ENCODE assay signal across 8 mouse cellular contexts in the genomic region with DNA sequence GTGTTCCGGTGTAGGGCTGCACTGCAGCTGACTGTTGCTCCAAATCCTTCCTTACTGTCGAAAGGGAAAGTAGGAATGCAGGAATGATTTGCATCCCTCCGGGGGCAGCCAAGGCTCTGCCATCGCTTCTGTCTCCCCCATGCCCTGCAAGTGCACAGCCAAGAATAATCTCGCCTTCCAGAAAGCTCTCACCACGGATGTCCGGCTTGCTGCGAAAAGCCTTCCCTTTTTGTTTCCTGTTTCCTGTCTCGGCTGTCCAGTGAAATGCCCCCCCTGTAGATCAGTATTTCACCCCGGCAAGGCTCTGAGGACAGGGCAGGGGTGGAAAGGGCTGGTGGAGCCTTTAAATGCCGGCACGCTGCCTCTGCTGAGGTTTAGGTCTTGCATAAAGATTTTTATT. TPM values are rescaled to one million over a fixed set of nuclear protein-coding genes. Genes with fewer than 3 reads are reported as not detected.
DNase-seq lines count a peak whose midpoint lies in the region; ATAC-seq lines count a peak whose summit lies in the region.

No protein-coding gene starts in this region.

- peaks cover 3% of the 10 kb centered on the region; the same call in 1 of the 2 replicates for H3K27me3 ChIP-seq in heart, embryonic 14.5 days (ENCODE audit: control insufficient read depth, insufficient read depth, low read length)
- peaks cover 13% of the 10 kb centered on the region; the same call in 1 of the 2 replicates for H3K27me3 ChIP-seq in liver, embryonic 13.5 days

- intact Hi-C loops in heart, postnatal 25 days (cut with DNase I) = loop anchor here (5.0 kb wide), 1 partner anchor 295 kb away; no protein-coding TSS in a partner anchor

- no peak overlapping the region for H3K27ac ChIP-seq in heart, embryonic 14.5 days (replicated peaks in 1 of 2; ENCODE audit: control insufficient read depth in 1 of 2, insufficient read depth in 1 of 2, low read depth in 2 of 2, low read length in 2 of 2)
- H3K27ac ChIP-seq in liver, embryonic 13.5 days = peak overlapping the region; percentile 83; the same call in 1 of the 2 replicates

- H3K4me1 ChIP-seq in heart, embryonic 14.5 days (ENCODE audit: control insufficient read depth in 2 of 2, insufficient read depth in 2 of 2, low read length in 2 of 2) = peaks cover 20 to 21% of the 10 kb centered on the region in 2 experiments
- peaks cover 80% of the 10 kb centered on the region for H3K4me1 ChIP-seq in liver, embryonic 13.5 days (replicated peaks)

- H3K4me2 ChIP-seq in heart, embryonic 14.5 days (ENCODE audit: low read length) = peak overlapping the region; percentile 53
- peak overlapping the region; percentile 65 for H3K4me2 ChIP-seq in liver, embryonic 13.5 days

- WGBS in heart, embryonic 14.5 days = 18% methylated on average over 12 of the region's 12 CpGs
- 9% methylated on average over 12 of the region's 12 CpGs for WGBS in liver, embryonic 13.5 days (ENCODE audit: insufficient replicate concordance)

- H3K4me3 ChIP-seq in heart, embryonic 14.5 days (ENCODE audit: control insufficient read depth in 1 of 2, insufficient read depth in 1 of 2, low read depth in 1 of 2, low read length in 2 of 2) = no peak overlapping the region
- peak overlapping the region; percentile 26 for H3K4me3 ChIP-seq in liver, embryonic 13.5 days (replicated peaks)

- no peak for ATAC-seq in heart, embryonic 14.5 days (ENCODE audit: insufficient number of reproducible peaks, insufficient read depth, low FRiP score, low read depth)
- no peak for ATAC-seq in liver, embryonic 13.5 days (ENCODE audit: low read depth)
- ATAC-seq in erythroid progenitor cell, adult 5-6 weeks (replicated peaks; ENCODE audit: low FRiP score, poor library complexity, severe bottlenecking) = no peak

- H3K9ac ChIP-seq in heart, embryonic 14.5 days (ENCODE audit: low read length) = peak overlapping the region; percentile 21; the same call in 1 of the 2 replicates
- peak overlapping the region; percentile 62 for H3K9ac ChIP-seq in liver, embryonic 13.5 days

- peak; percentile 96 for DNase-seq in heart, adult 11 months
- DNase-seq in heart, postnatal 25 days (ENCODE audit: low spot score) = no peak
- peak; percentile 31 for DNase-seq in MN1 (ENCODE audit: low spot score)
- DNase-seq in liver, embryonic 13.5 days = no peak
- no peak for DNase-seq in adrenal gland, postnatal 14 days
- no peak for DNase-seq in adrenal gland, adult 18-20 months (ENCODE audit: low spot score in 2 of 2)

- no peaks in the 10 kb centered on the region for H3K9me3 ChIP-seq in heart, embryonic 14.5 days (ENCODE audit: control insufficient read depth, low read length)
- H3K9me3 ChIP-seq in liver, embryonic 13.5 days (replicated peaks) = no peaks in the 10 kb centered on the region

- H3K36me3 ChIP-seq in heart, embryonic 14.5 days (ENCODE audit: control insufficient read depth, insufficient read depth, low read length) = no peaks in the 10 kb centered on the region
- H3K36me3 ChIP-seq in liver, embryonic 13.5 days = no peaks in the 10 kb centered on the region

RNA-seq across cellular contexts. Expression of gene Gadd45g, which starts 3.7 kb away (rescaled TPM):
- total RNA-seq in heart, postnatal 25 days (2021) = 10 to 100 TPM; 11.6 to 21.6 TPM
- polyA plus RNA-seq in heart, embryonic 14.5 days (2014; fragmentation: Nextera tagmentation; extraction: Ambion mirVana) = 41.4 and 41.6 TPM in 2 replicates
- polyA plus RNA-seq in liver, embryonic 13.5 days (2015; fragmentation: Nextera tagmentation; extraction: Ambion mirVana) = 19.5 and 20.8 TPM in 2 replicates
- total RNA-seq in erythroid progenitor cell, adult 5-6 weeks (2015; ENCODE audit: low replicate concordance) = 4.3 TPM in 1 of 2 replicates, not detected in the other
- 9.4 TPM in 1 of 2 replicates, not detected in the other for total RNA-seq in erythroid progenitor cell, adult 5-6 weeks (2017; ENCODE audit: low replicate concordance)
- total RNA-seq in adrenal gland, postnatal 14 days (2021) = 51.7 and 63.2 TPM in 2 replicates
- 10 to 100 TPM; 44.9 to 80.0 TPM for total RNA-seq in adrenal gland, adult 18-20 months (2021)

RNA-seq across cellular contexts. Expression of gene Sema4d, which starts 49.2 kb away (rescaled TPM):
- total RNA-seq in heart, postnatal 25 days (2021) = 10 to 100 TPM; 61.6 to 70.0 TPM
- 17.4 and 21.1 TPM in 2 replicates for polyA plus RNA-seq in heart, embryonic 14.5 days (2014; fragmentation: Nextera tagmentation; extraction: Ambion mirVana)
- polyA plus RNA-seq in liver, embryonic 13.5 days (2015; fragmentation: Nextera tagmentation; extraction: Ambion mirVana) = 6.0 and 7.6 TPM in 2 replicates
- total RNA-seq in erythroid progenitor cell, adult 5-6 weeks (2015; ENCODE audit: low replicate concordance) = 9.6 and 14.1 TPM in 2 replicates
- 6.3 and 10.2 TPM in 2 replicates for total RNA-seq in erythroid progenitor cell, adult 5-6 weeks (2017; ENCODE audit: low replicate concordance)
- total RNA-seq in adrenal gland, postnatal 14 days (2021) = 9.5 and 20.0 TPM in 2 replicates
- 10 to 100 TPM in 1 of 2 experiments, 1 to 10 TPM in 1; 8.0 to 13.5 TPM for total RNA-seq in adrenal gland, adult 18-20 months (2021)

Comparison
In these comparisons a context has a peak if more than half of its experiments do, and no peak if none do; other contexts are left out.
1. DNase-seq: peak in heart, adult 11 months (single experiment) and MN1 (single experiment); none in heart, postnatal 25 days (single experiment), liver, embryonic 13.5 days (single experiment), adrenal gland, postnatal 14 days (single experiment) and adrenal gland, adult 18-20 months (0 of 2).